Comparison of ENCODE assay signal across 14 mouse cellular contexts in the genomic region with DNA sequence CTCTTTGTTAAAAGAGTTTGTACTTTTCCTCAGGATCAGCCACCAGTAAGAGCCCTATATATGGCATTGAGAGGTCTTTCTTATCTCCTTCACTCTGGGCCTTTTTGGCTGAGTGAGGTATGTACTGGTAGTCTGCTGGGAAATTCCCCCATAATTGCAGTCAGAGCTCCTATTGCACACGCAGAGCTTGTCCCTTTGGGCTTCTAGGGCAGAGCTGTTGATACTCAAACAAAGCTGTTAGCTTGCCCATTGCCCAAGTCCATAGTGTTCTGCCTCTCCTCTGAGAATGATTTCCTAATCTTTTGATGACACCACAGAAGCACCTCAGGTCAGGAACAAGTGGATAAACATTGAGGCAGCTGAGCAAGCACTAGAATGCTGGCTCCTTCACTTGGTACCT. TPM values are rescaled to one million over a fixed set of nuclear protein-coding genes. Genes with fewer than 3 reads are reported as not detected.
DNase-seq lines count a peak whose midpoint lies in the region; ATAC-seq lines count a peak whose summit lies in the region.
"Had no signal": no experiment of that assay in that cellular context is flagged by ENCODE, and none has a peak within 500 bp of the region (broad histone marks: within the 10 kb centered on the region; RNA-seq: fewer than 3 reads in every experiment).

No protein-coding gene starts in this region.

- peaks cover 2% of the 10 kb centered on the region; the same call in 1 of the 2 replicates for H3K36me3 ChIP-seq in kidney, embryonic 14.5 days (ENCODE audit: control insufficient read depth, insufficient read depth, low read length)
- no peaks in the 10 kb centered on the region for H3K36me3 ChIP-seq in liver, embryonic 15.5 days (replicated peaks)
- H3K36me3 ChIP-seq: neural tube, embryonic 15.5 days had no signal

- H3K9ac ChIP-seq in kidney, embryonic 14.5 days (ENCODE audit: low read depth, low read length), result no peak overlapping the region
- no peak overlapping the region for H3K9ac ChIP-seq in liver, embryonic 15.5 days
- H3K9ac ChIP-seq: neural tube, embryonic 15.5 days had no signal

- peaks cover 39% of the 10 kb centered on the region for H3K4me1 ChIP-seq in kidney, embryonic 14.5 days (ENCODE audit: control insufficient read depth, insufficient read depth, low read length)
- peaks cover 20% of the 10 kb centered on the region for H3K4me1 ChIP-seq in liver, embryonic 15.5 days (replicated peaks)

- H3K27ac ChIP-seq in kidney, embryonic 14.5 days (ENCODE audit: low read depth, low read length), result no peak overlapping the region
- H3K27ac ChIP-seq in liver, embryonic 15.5 days (replicated peaks), result peak overlapping the region; percentile 29; the same call in 1 of the 2 replicates
- H3K27ac ChIP-seq: neural tube, embryonic 15.5 days had no signal

- ATAC-seq in kidney, embryonic 14.5 days (ENCODE audit: low FRiP score, low TSS enrichment), result no peak
- ATAC-seq in liver, embryonic 15.5 days (ENCODE audit: insufficient read depth), result peak; percentile 74
- ATAC-seq: inflammation-experienced regulatory T-cells, adult 6 months had no signal

- 80% methylated on average over 1 of the region's 1 CpGs for WGBS in kidney, embryonic 14.5 days
- WGBS in liver, embryonic 15.5 days (ENCODE audit: insufficient replicate concordance), result 53% methylated on average over 1 of the region's 1 CpGs

- no peak overlapping the region for H3K4me3 ChIP-seq in kidney, embryonic 14.5 days (ENCODE audit: low read length)
- H3K4me3 ChIP-seq in liver, embryonic 15.5 days (replicated peaks), result no peak overlapping the region
- H3K4me3 ChIP-seq: neural tube, embryonic 15.5 days had no signal

- no peak overlapping the region for H3K4me2 ChIP-seq in kidney, embryonic 14.5 days (replicated peaks; ENCODE audit: low read depth, low read length)
- no peak overlapping the region for H3K4me2 ChIP-seq in liver, embryonic 15.5 days
- H3K4me2 ChIP-seq: neural tube, embryonic 15.5 days had no signal

- H3K9me3 ChIP-seq in kidney, embryonic 14.5 days (ENCODE audit: control insufficient read depth, low read length), result no peaks in the 10 kb centered on the region
- H3K9me3 ChIP-seq in liver, embryonic 15.5 days (replicated peaks), result no peaks in the 10 kb centered on the region
- H3K9me3 ChIP-seq: neural tube, embryonic 15.5 days had no signal

- H3K27me3 ChIP-seq in kidney, embryonic 14.5 days (ENCODE audit: control insufficient read depth, insufficient read depth, low read length), result no peaks in the 10 kb centered on the region
- H3K27me3 ChIP-seq in liver, embryonic 15.5 days, result no peaks in the 10 kb centered on the region
- H3K27me3 ChIP-seq: neural tube, embryonic 15.5 days had no signal

- DNase-seq in heart, adult 11 months, result peak; percentile 82
- DNase-seq in heart, adult 8-10 months (ENCODE audit: low spot score), result no peak
- DNase-seq in kidney, adult 8-10 months, result peak; percentile 37 to 62
- peak; percentile 94 for DNase-seq in gonadal fat pad, adult 2 months (ENCODE audit: low read depth)
- DNase-seq in right cerebral cortex, postnatal 25 days, result no peak
- DNase-seq in layer of hippocampus, postnatal 25 days (ENCODE audit: extremely low spot score in 1 of 2, low spot score in 1 of 2), result no peak
- DNase-seq: adrenal gland, postnatal 14 days; heart, adult 18-20 months; layer of hippocampus, adult 9-11 months; lung, postnatal 4 days had no signal

RNA-seq across cellular contexts. Expression of gene Ccdc34, which starts 32.7 kb away (rescaled TPM):
- total RNA-seq in heart, adult 8-10 months (2022), result 1 to 10 TPM; 3.9 to 4.8 (median 4.5) TPM
- 59.7 and 75.0 TPM in 2 replicates for polyA plus RNA-seq in kidney, embryonic 14.5 days (2014; fragmentation: Nextera tagmentation; extraction: Ambion mirVana)
- 4.8 and 5.1 TPM in 2 replicates for polyA plus RNA-seq in gonadal fat pad, adult 2 months (2012; rRNA removed)
- polyA plus RNA-seq in liver, embryonic 15.5 days (2015; fragmentation: Nextera tagmentation; extraction: Ambion mirVana), result 16.7 and 19.4 TPM in 2 replicates
- total RNA-seq in layer of hippocampus, postnatal 25 days (2021), result 10 to 100 TPM; 17.9 to 21.1 TPM

Comparison
In these comparisons a context has a peak if more than half of its experiments do, and no peak if none do; other contexts are left out.
1. DNase-seq: peak in heart, adult 11 months (single experiment), kidney, adult 8-10 months (2 of 2) and gonadal fat pad, adult 2 months (single experiment); none in heart, adult 8-10 months (single experiment), right cerebral cortex, postnatal 25 days (single experiment) and layer of hippocampus, postnatal 25 days (0 of 2).